Mouse (Mus musculus): ENCODE results near the gene Ubxn2a. TPM values are rescaled to one million over a fixed set of nuclear protein-coding genes. Genes with fewer than 3 reads are reported as not detected.
"Not testable (repeated sequence)": the region's sequence is repeated elsewhere in the genome, so short reads cannot be mapped to it uniquely, and the experiment has no call there.

Gene Ubxn2a
- 25.8 and 30.0 TPM in 2 replicates for polyA plus RNA-seq (2016; fragmentation: Nextera tagmentation; extraction: Ambion mirVana)

DNA sequence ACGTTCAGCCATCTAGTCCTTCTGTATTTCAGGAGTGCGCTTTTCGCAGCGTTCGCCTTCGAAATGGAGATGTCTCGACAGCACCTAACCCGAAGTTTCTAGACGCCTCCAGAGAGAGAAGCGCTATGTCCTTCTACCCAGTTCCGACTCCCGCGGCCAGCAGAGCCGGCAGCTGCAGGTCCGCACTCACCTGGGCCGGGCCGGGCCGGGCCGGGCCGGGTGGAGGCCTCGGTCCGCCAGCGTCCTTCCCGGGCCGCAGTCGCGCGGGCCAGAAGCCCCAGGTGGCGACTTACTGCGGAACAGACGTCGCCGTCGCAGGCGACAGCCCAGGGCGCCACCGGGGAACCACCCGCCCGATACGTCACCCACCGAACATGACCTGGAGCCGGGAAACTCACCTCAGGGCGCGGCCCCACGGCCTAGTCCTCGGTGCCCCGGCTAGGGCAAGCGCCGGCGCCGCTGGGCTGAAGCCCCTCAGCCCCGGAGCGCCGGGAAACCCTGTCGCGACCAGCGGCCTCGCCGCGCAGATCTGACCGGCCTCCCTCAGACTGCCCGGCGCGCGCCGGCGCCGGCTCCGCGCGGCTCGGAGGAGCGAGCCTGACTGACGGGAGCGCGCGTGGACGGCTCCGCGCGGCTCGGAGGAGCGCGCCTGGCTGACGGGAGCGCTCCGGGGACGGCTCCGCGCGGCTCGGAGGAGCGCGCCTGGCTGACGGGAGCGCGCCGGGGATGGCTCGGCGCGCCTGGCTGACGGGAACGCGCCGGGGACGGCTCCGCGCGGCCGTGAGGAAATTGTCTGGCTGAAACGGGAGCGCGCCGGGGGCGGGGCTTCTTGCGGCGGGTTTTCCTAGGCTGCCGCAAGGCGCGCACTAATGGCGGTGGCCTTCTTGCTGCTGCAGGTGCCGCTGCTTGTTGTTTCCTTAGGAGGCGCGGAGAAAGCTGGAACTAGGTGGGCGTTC lies at the start of gene Ubxn2a:
TSS of gene Ubxn2a (minus strand) at position 755 of the 956 bp plus-strand sequence.
- Histone ChIP-seq H3K9me3 (no peaks in the 10 kb centered on the region), H3K4me3 (peak within 1 kb of the TSS; percentile 71), H3K36me3 (no peaks in the 10 kb centered on the region), H3K27ac (replicated peaks) (peak within 1 kb of the TSS; percentile 82), H3K4me2 (replicated peaks) (peak within 1 kb of the TSS; percentile 80), H3K9ac (replicated peaks) (peak within 1 kb of the TSS; percentile 80), H3K27me3 (no peaks in the 10 kb centered on the region), H3K4me1 (0 out of 2 replicates have a peak, but pooled peaks cover 3% of the 10 kb centered on the region)
- peak; percentile 94 for ATAC-seq (ENCODE audit: low FRiP score, low read depth)
- under 1% methylated on average over 125 of the region's 125 CpGs for WGBS

DNA sequence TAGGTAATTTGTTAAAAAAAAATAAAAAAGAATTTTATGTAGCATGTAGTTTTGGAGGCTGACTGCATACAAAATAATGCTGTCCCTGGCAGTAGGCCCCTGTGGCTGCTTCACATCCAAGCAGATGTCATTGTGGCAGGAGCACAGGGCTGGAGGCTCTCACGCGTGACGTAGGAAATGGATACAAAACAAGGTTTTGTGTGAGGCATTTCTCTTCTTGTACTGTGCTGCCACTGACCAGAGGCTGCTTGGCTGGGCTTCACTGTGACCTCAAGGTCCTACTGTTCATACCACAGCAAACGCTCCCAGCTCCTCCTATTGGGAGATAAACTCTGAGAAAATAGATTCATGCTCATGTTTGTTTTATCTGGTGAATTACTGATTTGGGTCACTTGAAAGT lies 45.7 kb upstream of the Ubxn2a start:
- Histone ChIP-seq H3K27ac (replicated peaks) (no peak overlapping the region), H3K36me3 (peaks cover 57% of the 10 kb centered on the region), H3K9ac (replicated peaks) (no peak overlapping the region), H3K27me3 (no peaks in the 10 kb centered on the region), H3K9me3 (no peaks in the 10 kb centered on the region), H3K4me2 (replicated peaks) (no peak overlapping the region), H3K4me3 (no peak overlapping the region), H3K4me1 (no peaks in the 10 kb centered on the region)
- no peak for ATAC-seq (ENCODE audit: low FRiP score, low read depth)
- 91% methylated on average over 4 of the region's 4 CpGs for WGBS

- H3K9me3 ChIP-seq, result no peaks in the 10 kb centered on the region
- H3K9ac ChIP-seq (replicated peaks), result no peak overlapping the region
- ATAC-seq (ENCODE audit: low FRiP score, low read depth), result no peak
- WGBS, result 97% methylated on average over 1 of the region's 1 CpGs
- no peaks in the 10 kb centered on the region for H3K4me1 ChIP-seq
- H3K27me3 ChIP-seq, result no peaks in the 10 kb centered on the region
- no peak overlapping the region for H3K4me2 ChIP-seq (replicated peaks)
- peaks cover 64% of the 10 kb centered on the region for H3K36me3 ChIP-seq
- H3K27ac ChIP-seq (replicated peaks), result no peak overlapping the region
- no peak overlapping the region for H3K4me3 ChIP-seq
Measured at GRCm38 (mm10) chr12:4952272-4952671, 44.8 kb upstream of the Ubxn2a start.

DNA sequence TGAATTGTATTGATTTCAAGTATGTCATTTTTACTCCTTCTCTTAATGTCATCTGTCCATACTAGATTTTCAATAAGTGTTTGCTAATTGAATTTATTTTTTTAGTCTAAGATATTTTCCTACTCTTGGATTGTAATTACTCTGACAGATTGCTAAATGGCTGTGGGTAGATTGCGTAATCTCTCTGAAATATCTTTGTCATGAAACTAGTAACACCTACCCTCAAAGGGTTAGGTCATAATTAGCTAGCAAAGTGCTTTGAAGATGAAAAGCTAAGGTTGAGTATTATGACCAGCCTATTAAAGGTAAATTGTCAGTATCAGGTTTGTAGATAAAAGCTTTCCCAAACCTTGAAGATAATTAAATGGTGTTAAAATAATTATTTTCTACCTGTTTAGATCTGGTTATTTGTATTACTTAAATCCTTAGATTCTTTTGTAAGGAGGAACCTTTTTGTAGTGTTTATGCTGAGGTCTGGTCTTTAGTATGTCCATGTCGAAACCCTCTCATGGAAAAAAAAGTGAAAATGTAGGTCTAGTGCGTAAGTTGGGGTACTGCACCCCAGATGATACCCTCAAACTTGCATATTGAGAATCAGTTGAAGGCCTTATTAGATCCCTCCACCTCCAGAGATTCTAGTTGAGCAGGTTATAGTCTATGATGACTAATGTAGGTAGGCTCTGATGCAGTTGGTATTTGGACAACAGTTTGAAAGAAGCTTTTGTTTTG lies 23.5 kb upstream of the Ubxn2a start:
- Histone ChIP-seq H3K4me1 (no peaks in the 10 kb centered on the region), H3K9me3 (no peaks in the 10 kb centered on the region), H3K9ac (replicated peaks) (no peak overlapping the region), H3K27ac (replicated peaks) (no peak overlapping the region), H3K27me3 (no peaks in the 10 kb centered on the region), H3K36me3 (no peaks in the 10 kb centered on the region), H3K4me2 (replicated peaks) (no peak overlapping the region), H3K4me3 (no peak overlapping the region)
- WGBS, result 97% methylated on average over 3 of the region's 3 CpGs
- ATAC-seq (ENCODE audit: low FRiP score, low read depth), result no peak

DNA sequence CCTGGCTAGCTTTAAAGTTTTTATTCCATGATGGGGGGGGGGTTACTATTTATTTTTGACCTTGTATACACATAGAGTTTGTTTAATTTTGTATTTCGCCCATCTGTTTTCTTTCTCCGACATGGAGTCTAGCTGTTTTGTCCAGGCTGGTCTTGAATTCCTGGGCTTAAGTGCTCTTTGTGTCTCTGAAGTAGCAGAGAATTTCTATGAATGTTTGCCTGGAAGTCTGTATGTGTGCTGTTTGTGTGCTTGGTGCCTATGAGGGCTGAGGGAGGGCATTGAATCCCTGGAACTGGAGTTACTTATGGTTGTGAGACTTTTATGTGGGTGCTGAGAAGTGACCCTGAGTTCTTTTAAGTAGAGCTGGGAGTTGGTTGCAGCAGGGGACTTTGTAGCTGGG lies 20.7 kb upstream of the Ubxn2a start:
- Histone ChIP-seq H3K27ac (replicated peaks) (no peak overlapping the region), H3K9ac (replicated peaks) (no peak overlapping the region), H3K4me3 (no peak overlapping the region), H3K36me3 (no peaks in the 10 kb centered on the region), H3K4me2 (replicated peaks) (no peak overlapping the region), H3K4me1 (no peaks in the 10 kb centered on the region), H3K27me3 (no peaks in the 10 kb centered on the region), H3K9me3 (no peaks in the 10 kb centered on the region)
- ATAC-seq (ENCODE audit: low FRiP score, low read depth), result no peak
- 89% methylated on average over 2 of the region's 2 CpGs for WGBS

- Histone ChIP-seq H3K27me3 (no peaks in the 10 kb centered on the region), H3K4me2 (replicated peaks) (peak overlapping the region; percentile 74), H3K9ac (replicated peaks) (peak overlapping the region; percentile 99), H3K9me3 (no peaks in the 10 kb centered on the region), H3K27ac (replicated peaks) (peak overlapping the region; percentile 99), H3K36me3 (no peaks in the 10 kb centered on the region), H3K4me1 (peaks cover 9% of the 10 kb centered on the region), H3K4me3 (peak overlapping the region; percentile 77)
- under 1% methylated on average over 48 of the region's 48 CpGs for WGBS
- peak; percentile 50 for ATAC-seq (ENCODE audit: low FRiP score, low read depth)
Measured at GRCm38 (mm10) chr12:4917805-4918591, 10.5 kb upstream of the Ubxn2a start.

DNA sequence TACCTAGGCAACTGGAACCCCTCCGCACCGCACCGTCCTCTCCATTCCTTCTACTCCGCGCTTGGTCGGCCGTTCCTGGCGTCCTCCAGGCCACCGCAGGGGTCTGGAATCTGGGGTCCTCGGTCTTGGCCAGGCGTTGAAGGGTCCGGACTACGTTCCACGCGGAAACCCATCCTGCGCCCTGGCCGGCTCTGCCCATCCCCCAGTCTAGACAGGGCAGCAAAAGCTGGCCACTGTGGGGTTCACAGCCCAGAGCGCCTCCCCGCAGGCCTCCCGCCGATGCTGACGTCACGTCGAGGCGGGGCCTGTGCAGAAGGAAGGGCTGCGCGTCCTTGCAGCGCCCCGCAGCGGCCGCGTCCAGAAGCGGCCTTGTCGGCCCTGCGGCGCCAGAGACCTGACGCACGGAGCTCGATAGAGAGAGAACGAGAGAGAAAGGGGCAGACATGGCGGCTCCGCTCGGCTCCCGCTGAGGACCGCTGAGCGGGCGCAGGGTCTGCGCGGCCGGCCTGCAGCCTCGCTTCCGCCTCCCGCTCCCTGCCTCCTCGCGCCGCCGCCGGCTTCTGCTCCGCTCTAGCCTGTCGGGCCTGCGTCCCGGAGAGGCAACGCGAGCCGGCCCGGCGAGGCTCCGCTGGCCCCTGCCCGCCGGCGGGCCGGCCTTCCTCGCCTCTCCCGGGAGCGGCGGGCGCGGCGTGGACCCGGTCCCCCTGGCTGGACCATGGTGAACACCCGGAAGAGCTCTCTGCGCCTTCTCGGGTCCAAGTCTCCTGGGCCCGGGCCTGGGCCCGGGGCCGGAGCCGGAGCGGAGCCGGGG lies 9.7 kb upstream of the Ubxn2a start, which contains the start of gene Atad2b:
TSS of gene Atad2b (plus strand) at position 360 of the 811 bp plus-strand sequence.
- WGBS, result under 1% methylated on average over 76 of the region's 89 CpGs
- H3K4me2 ChIP-seq (replicated peaks), result peak within 1 kb of the TSS; percentile 74
- no peaks in the 10 kb centered on the region for H3K36me3 ChIP-seq
- ATAC-seq (ENCODE audit: low FRiP score, low read depth), result peak; percentile 98
- peak within 1 kb of the TSS; percentile 99 for H3K27ac ChIP-seq (replicated peaks)
- no peaks in the 10 kb centered on the region for H3K9me3 ChIP-seq
- H3K9ac ChIP-seq (replicated peaks), result peak within 1 kb of the TSS; percentile 99
- H3K27me3 ChIP-seq, result no peaks in the 10 kb centered on the region
- H3K4me3 ChIP-seq, result peak within 1 kb of the TSS; percentile 77
- peaks cover 9% of the 10 kb centered on the region for H3K4me1 ChIP-seq

DNA sequence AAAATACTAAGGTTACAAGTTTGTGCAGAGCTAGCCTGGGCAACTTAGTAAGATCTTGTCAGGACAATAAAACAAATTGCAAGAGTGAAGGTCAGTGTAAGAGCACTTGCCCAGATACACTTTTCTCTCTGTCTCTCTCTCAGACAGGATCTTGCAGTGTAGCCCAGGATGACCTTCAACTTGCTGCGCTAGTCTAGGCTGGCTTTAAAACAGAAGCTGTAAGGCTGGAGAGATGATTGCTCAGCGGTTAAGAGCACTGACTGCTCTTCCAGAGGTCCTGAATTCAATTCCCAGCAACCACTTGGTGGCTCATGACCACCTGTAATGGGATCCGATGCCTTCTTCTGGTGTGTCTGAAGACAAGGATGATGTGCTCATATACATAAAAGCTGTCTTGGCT lies 7.4 kb upstream of the Ubxn2a start:
- Histone ChIP-seq H3K4me1 (peaks cover 9% of the 10 kb centered on the region), H3K27me3 (no peaks in the 10 kb centered on the region), H3K27ac (replicated peaks) (no peak overlapping the region), H3K4me3 (no peak overlapping the region), H3K9ac (replicated peaks) (no peak overlapping the region), H3K36me3 (no peaks in the 10 kb centered on the region), H3K4me2 (replicated peaks) (no peak overlapping the region), H3K9me3 (no peaks in the 10 kb centered on the region)
- ATAC-seq (ENCODE audit: low FRiP score, low read depth), result no peak
- 80% methylated on average over 3 of the region's 3 CpGs for WGBS

DNA sequence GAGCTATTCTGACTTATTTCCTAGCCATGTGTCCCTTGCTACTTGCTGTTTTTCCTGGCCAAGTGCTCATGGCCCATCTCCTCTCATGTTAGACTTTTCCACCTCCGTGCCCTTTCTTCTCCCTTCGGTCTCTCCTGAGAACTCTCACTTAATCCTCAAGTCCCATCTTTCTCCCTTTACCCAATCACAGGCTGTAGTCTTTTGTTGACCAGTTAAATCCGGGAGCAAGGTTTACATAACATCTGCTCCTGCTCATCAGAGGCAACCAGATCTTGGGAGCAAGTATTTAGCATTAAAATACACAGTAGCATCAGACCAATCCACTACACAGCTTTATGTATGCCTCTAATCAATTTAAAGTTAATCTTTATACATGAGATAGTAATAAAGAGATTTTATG lies 6.9 kb upstream of the Ubxn2a start:
- ATAC-seq (ENCODE audit: low FRiP score, low read depth), result no peak
- Histone ChIP-seq H3K27me3 (no peaks in the 10 kb centered on the region), H3K4me1 (peaks cover 7% of the 10 kb centered on the region), H3K4me3 (no peak overlapping the region), H3K27ac (replicated peaks) (no peak overlapping the region), H3K36me3 (no peaks in the 10 kb centered on the region), H3K9ac (replicated peaks) (no peak overlapping the region), H3K4me2 (replicated peaks) (no peak overlapping the region), H3K9me3 (no peaks in the 10 kb centered on the region)
- WGBS, result 23% methylated on average over 3 of the region's 3 CpGs

DNA sequence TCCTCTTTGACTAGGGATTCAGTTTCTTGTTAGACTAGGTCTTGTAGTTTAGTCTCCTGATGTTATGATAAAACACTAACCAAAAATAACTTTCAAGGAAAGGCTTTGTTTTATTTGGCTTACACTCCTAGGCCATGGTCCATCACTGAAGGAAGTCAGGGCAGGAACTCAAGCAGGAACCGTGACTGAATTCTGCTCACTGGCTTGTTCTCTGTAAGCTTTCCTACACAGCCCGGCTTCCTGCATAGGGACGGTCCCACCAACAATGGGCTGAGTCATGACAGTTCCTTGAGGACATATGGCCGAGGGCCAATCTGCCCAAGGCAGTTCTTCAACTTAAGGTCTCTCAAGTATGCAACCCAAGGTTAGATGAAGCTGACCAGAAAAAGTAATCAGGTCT lies 4.2 kb upstream of the Ubxn2a start:
- Histone ChIP-seq H3K4me1 (0 out of 2 replicates have a peak, but pooled peaks cover 3% of the 10 kb centered on the region), H3K4me2 (replicated peaks) (no peak overlapping the region), H3K9ac (replicated peaks) (no peak overlapping the region), H3K9me3 (no peaks in the 10 kb centered on the region), H3K27ac (replicated peaks) (no peak overlapping the region), H3K27me3 (no peaks in the 10 kb centered on the region), H3K4me3 (no peak overlapping the region), H3K36me3 (no peaks in the 10 kb centered on the region)
- 87% methylated on average over 4 of the region's 4 CpGs for WGBS
- no peak for ATAC-seq (ENCODE audit: low FRiP score, low read depth)

- not testable (repeated sequence) for H3K4me2 ChIP-seq (replicated peaks); H3K9me3 ChIP-seq; H3K4me3 ChIP-seq; H3K27ac ChIP-seq (replicated peaks); H3K9ac ChIP-seq (replicated peaks); H3K36me3 ChIP-seq; H3K27me3 ChIP-seq; H3K4me1 ChIP-seq; ATAC-seq (ENCODE audit: low FRiP score, low read depth)
- 97% methylated on average over 1 of the region's 1 CpGs for WGBS
Measured at GRCm38 (mm10) chr12:4910496-4910895, 3.0 kb upstream of the Ubxn2a start.

Measured in midbrain, embryonic 12.5 days (tissue).